Mouse (Mus musculus) lung, postnatal 25 days (tissue): ENCODE measurements at regions not wholly inside any gene's neighbourhood (a gene's known extent, or its start where the extent isn't known, plus 50 kb on each side); places are given as distances from the start of the nearest gene placed in this dataset.

Experiments used
- DNase-seq: peaks from one replicate; pipeline ENCODE4 v3.0.0; 2022; ENCODE audit warnings: low spot score

GRCm38 (mm10) chr1:66099562-66100444, 75.3 kb upstream of the Map2 start:
- DNase-seq: no peak

- peak; percentile 50 for DNase-seq
Measured at GRCm38 (mm10) chr1:66101419-66101818, 73.7 kb upstream of the Map2 start.

GRCm38 (mm10) chr1:66104493-66104892, 70.6 kb upstream of the Map2 start:
- DNase-seq: no peak

GRCm38 (mm10) chr1:66105206-66105605, 69.9 kb upstream of the Map2 start:
- DNase-seq: no peak

GRCm38 (mm10) chr1:66108051-66108450, 67.0 kb upstream of the Map2 start:
- DNase-seq: no peak

- DNase-seq: no peak
Measured at GRCm38 (mm10) chr1:66113916-66114315, 61.2 kb upstream of the Map2 start.

- no peak for DNase-seq
Measured at GRCm38 (mm10) chr1:66115330-66115729, 59.7 kb upstream of the Map2 start.
